Mouse (Mus musculus) bone marrow, adult 2 months (tissue): Measurements from ENCODE around the gene Epha5. TPM values are rescaled to one million over a fixed set of nuclear protein-coding genes. Genes with fewer than 3 reads are reported as not detected.

ENCODE experiments used
- H3K27ac ChIP-seq: fragments of 200-500 bp; 2 replicates; pipeline ENCODE4 v1.5.1; 2012; ENCODE audit warnings: low read depth, mild to moderate bottlenecking, control low read depth, inconsistent platforms, low read length; ENCODE audit not compliant: control insufficient read depth, poor library complexity, insufficient read depth
- H3K4me1 ChIP-seq: fragments of 200-500 bp; 2 replicates; pipeline ENCODE4 v1.6.1; 2011; ENCODE audit warnings: low read length; ENCODE audit not compliant: control insufficient read depth, insufficient read depth
- H3K4me3 ChIP-seq: fragments of 200-500 bp; replicated peaks from 2 replicates; pipeline ENCODE3; 2011; ENCODE audit warnings: mild to moderate bottlenecking, low read depth, low read length, control low read depth; ENCODE audit not compliant: control insufficient read depth
- CTCF ChIP-seq: fragments of 200-500 bp; IDR thresholded peaks from 2 replicates; pipeline ENCODE4 v1.5.1; 2011; ENCODE audit warnings: low read length, control low read depth; ENCODE audit not compliant: control insufficient read depth, insufficient read depth
- POLR2A ChIP-seq: fragments of 200-500 bp; IDR thresholded peaks from 2 replicates; pipeline ENCODE4 v1.6.1; 2011; ENCODE audit warnings: low read depth, mild to moderate bottlenecking, control low read depth, low read length, borderline replicate concordance; ENCODE audit not compliant: control insufficient read depth
- WGBS: fragments of 180-500 bp; shearing (Covaris S2); methylation state at CpG from one replicate; pipeline ENCODE4 v1.1.7; 2018; 5-methylcytosine and 5-hydroxymethylcytosine counted together
- polyA plus RNA-seq: library from polyadenylated mRNA; stranded (reverse); fragments of >200 nt; gene quantifications from 2 replicates; pipeline ENCODE4 v1.2.4, GENCODE M21; 2011; ENCODE audit warnings: low replicate concordance; ENCODE audit not compliant: missing spikeins, insufficient read depth, insufficient read length

Epha5 gene
- polyA plus RNA-seq, 1 experiment, result not detected

GRCm38 (mm10) chr5:84320553-84320952 is 96.6 kb downstream of the Epha5 start:
- TF ChIP-seq CTCF (no peak), POLR2A (no peak)
- H3K27ac ChIP-seq, result no peak overlapping the region
- no peaks in the 10 kb centered on the region for H3K4me1 ChIP-seq
- no peak overlapping the region for H3K4me3 ChIP-seq
- 72% methylated on average over 1 of the region's 1 CpGs for WGBS

GRCm38 (mm10) chr5:84320138-84320537 is 97.0 kb downstream of the Epha5 start:
- no peak overlapping the region for H3K27ac ChIP-seq
- H3K4me3 ChIP-seq, result no peak overlapping the region
- TF ChIP-seq POLR2A (no peak), CTCF (no peak)
- no peaks in the 10 kb centered on the region for H3K4me1 ChIP-seq
- 60% methylated on average over 4 of the region's 4 CpGs for WGBS

GRCm38 (mm10) chr5:84318814-84319340 is 98.3 kb downstream of the Epha5 start:
- H3K4me3 ChIP-seq, result no peak overlapping the region
- 60% methylated on average over 8 of the region's 8 CpGs for WGBS
- no peak overlapping the region for H3K27ac ChIP-seq
- H3K4me1 ChIP-seq, result no peaks in the 10 kb centered on the region
- TF ChIP-seq POLR2A (no peak), CTCF (no peak)

- Histone ChIP-seq H3K27ac (no peak overlapping the region), H3K4me1 (no peaks in the 10 kb centered on the region), H3K4me3 (no peak overlapping the region)
- TF ChIP-seq POLR2A (no peak), CTCF (no peak)
- 44% methylated on average over 4 of the region's 4 CpGs for WGBS
Measured at GRCm38 (mm10) chr5:84317839-84318238, 99.3 kb downstream of the Epha5 start.

- H3K4me3 ChIP-seq, result no peak overlapping the region
- H3K4me1 ChIP-seq, result no peaks in the 10 kb centered on the region
- no peak overlapping the region for H3K27ac ChIP-seq
- WGBS, result 77% methylated on average over 4 of the region's 4 CpGs
- TF ChIP-seq CTCF (no peak), POLR2A (no peak)
Measured at GRCm38 (mm10) chr5:84313619-84314018, 103.6 kb downstream of the Epha5 start.

GRCm38 (mm10) chr5:84298878-84299736 is 118.1 kb downstream of the Epha5 start:
- no peak for TF ChIP-seq CTCF
- no peak for TF ChIP-seq POLR2A
- 52% methylated on average over 8 of the region's 8 CpGs for WGBS

GRCm38 (mm10) chr5:84289429-84289977 is 127.7 kb downstream of the Epha5 start:
- no peak overlapping the region for H3K27ac ChIP-seq
- no peaks in the 10 kb centered on the region for H3K4me1 ChIP-seq
- no peak overlapping the region for H3K4me3 ChIP-seq
- no peak for TF ChIP-seq POLR2A
- 67% methylated on average over 3 of the region's 3 CpGs for WGBS

More at GRCm38 (mm10) chr5:84298878-84299736, 118.1 kb downstream of the Epha5 start:
- H3K4me1 ChIP-seq, result no peaks in the 10 kb centered on the region
- no peak overlapping the region for H3K4me3 ChIP-seq
- H3K27ac ChIP-seq, result no peak overlapping the region

GRCm38 (mm10) chr5:84281290-84282017 is 135.7 kb downstream of the Epha5 start:
- Histone ChIP-seq H3K27ac (no peak overlapping the region), H3K4me1 (no peaks in the 10 kb centered on the region), H3K4me3 (no peak overlapping the region)
- TF ChIP-seq POLR2A, result no peak
- TF ChIP-seq CTCF, result no peak
- WGBS, result 83% methylated on average over 22 of the region's 22 CpGs
